Mouse (Mus musculus): ENCODE measurements around the gene Map2. TPM values are rescaled to one million over a fixed set of nuclear protein-coding genes. Genes with fewer than 3 reads are reported as not detected.

Gene Map2
- total and polyA plus RNA-seq, 2 experiments from 2014 or later: 341 to 1,392 TPM

- WGBS: 92% methylated on average over 4 of the region's 4 CpGs
- peak; percentile 11 for DNase-seq (ENCODE audit: low spot score)
- no peak overlapping the region for H3K9ac ChIP-seq (replicated peaks; ENCODE audit: low read length, poor library complexity, severe bottlenecking)
- no peak overlapping the region for H3K4me3 ChIP-seq (ENCODE audit: low read depth, low read length)
- H3K4me1 ChIP-seq (ENCODE audit: insufficient read depth, low read length): no peaks in the 10 kb centered on the region
- H3K4me2 ChIP-seq (ENCODE audit: low read depth, low read length, poor library complexity, severe bottlenecking): no peak overlapping the region
- H3K27me3 ChIP-seq (ENCODE audit: insufficient read depth, low read length): no peaks in the 10 kb centered on the region
- TF ChIP-seq CTCF (IDR thresholded peaks at IDR 0.05): no peak
- no peaks in the 10 kb centered on the region for H3K36me3 ChIP-seq (ENCODE audit: insufficient read depth, low read length)
- no peaks in the 10 kb centered on the region for H3K9me3 ChIP-seq (ENCODE audit: low read length)
- no peak overlapping the region for H3K27ac ChIP-seq (ENCODE audit: low read depth, low read length)
- ATAC-seq (ENCODE audit: low FRiP score): no peak
Measured at GRCm38 (mm10) chr1:66288987-66289386, 113.9 kb downstream of the Map2 start.

- 79% methylated on average over 3 of the region's 3 CpGs for WGBS
- no peak for TF ChIP-seq CTCF (IDR thresholded peaks at IDR 0.05)
- H3K9me3 ChIP-seq (ENCODE audit: low read length): no peaks in the 10 kb centered on the region
- no peaks in the 10 kb centered on the region for H3K4me1 ChIP-seq (ENCODE audit: insufficient read depth, low read length)
- no peak overlapping the region for H3K27ac ChIP-seq (ENCODE audit: low read depth, low read length)
- H3K36me3 ChIP-seq (ENCODE audit: insufficient read depth, low read length): no peaks in the 10 kb centered on the region
- no peak overlapping the region for H3K4me2 ChIP-seq (ENCODE audit: low read depth, low read length, poor library complexity, severe bottlenecking)
- no peak overlapping the region for H3K9ac ChIP-seq (replicated peaks; ENCODE audit: low read length, poor library complexity, severe bottlenecking)
- H3K27me3 ChIP-seq (ENCODE audit: insufficient read depth, low read length): no peaks in the 10 kb centered on the region
- ATAC-seq (ENCODE audit: low FRiP score) (no peak), DNase-seq (ENCODE audit: low spot score) (no peak)
- H3K4me3 ChIP-seq (ENCODE audit: low read depth, low read length): no peak overlapping the region
Measured at GRCm38 (mm10) chr1:66292121-66292881, 117.2 kb downstream of the Map2 start.

GRCm38 (mm10) chr1:66299376-66299775 lies 124.3 kb downstream of the Map2 start:
- DNase-seq (ENCODE audit: low spot score): peak; percentile 61

GRCm38 (mm10) chr1:66320378-66321135 lies 145.5 kb downstream of the Map2 start:
- Histone ChIP-seq H3K4me3 (ENCODE audit: low read depth, low read length) (peak overlapping the region; percentile 57), H3K4me1 (ENCODE audit: insufficient read depth, low read length) (peaks cover 10% of the 10 kb centered on the region), H3K36me3 (ENCODE audit: insufficient read depth, low read length) (no peaks in the 10 kb centered on the region), H3K27me3 (ENCODE audit: insufficient read depth, low read length) (no peaks in the 10 kb centered on the region), H3K9me3 (ENCODE audit: low read length) (no peaks in the 10 kb centered on the region), H3K9ac (replicated peaks; ENCODE audit: low read length, poor library complexity, severe bottlenecking) (peak overlapping the region; percentile 51), H3K27ac (ENCODE audit: low read depth, low read length) (peak overlapping the region; percentile 98), H3K4me2 (ENCODE audit: low read depth, low read length, poor library complexity, severe bottlenecking) (peak overlapping the region; percentile 51)
- ATAC-seq (ENCODE audit: low FRiP score): peak; percentile 61; the same call in 1 of the 2 replicates
- no peak for TF ChIP-seq CTCF (IDR thresholded peaks at IDR 0.05)
- peak; percentile 75 for DNase-seq (ENCODE audit: low spot score)
- 16% methylated on average over 2 of the region's 2 CpGs for WGBS

More at GRCm38 (mm10) chr1:66299376-66299775, 124.3 kb downstream of the Map2 start:
- Histone ChIP-seq H3K4me3 (ENCODE audit: low read depth, low read length) (no peak overlapping the region), H3K4me2 (ENCODE audit: low read depth, low read length, poor library complexity, severe bottlenecking) (no peak overlapping the region), H3K27me3 (ENCODE audit: insufficient read depth, low read length) (no peaks in the 10 kb centered on the region), H3K4me1 (ENCODE audit: insufficient read depth, low read length) (no peaks in the 10 kb centered on the region), H3K36me3 (ENCODE audit: insufficient read depth, low read length) (no peaks in the 10 kb centered on the region), H3K27ac (ENCODE audit: low read depth, low read length) (no peak overlapping the region), H3K9me3 (ENCODE audit: low read length) (no peaks in the 10 kb centered on the region), H3K9ac (replicated peaks; ENCODE audit: low read length, poor library complexity, severe bottlenecking) (no peak overlapping the region)
- no peak for TF ChIP-seq CTCF (IDR thresholded peaks at IDR 0.05)
- 67% methylated on average over 6 of the region's 6 CpGs for WGBS
- ATAC-seq (ENCODE audit: low FRiP score): no peak

GRCm38 (mm10) chr1:66321136-66321502 lies 146.0 kb downstream of the Map2 start:
- Histone ChIP-seq H3K9me3 (ENCODE audit: low read length) (no peaks in the 10 kb centered on the region), H3K4me2 (ENCODE audit: low read depth, low read length, poor library complexity, severe bottlenecking) (peak overlapping the region; percentile 51), H3K36me3 (ENCODE audit: insufficient read depth, low read length) (no peaks in the 10 kb centered on the region), H3K9ac (replicated peaks; ENCODE audit: low read length, poor library complexity, severe bottlenecking) (peak overlapping the region; percentile 51), H3K27ac (ENCODE audit: low read depth, low read length) (peak overlapping the region; percentile 98), H3K4me1 (ENCODE audit: insufficient read depth, low read length) (peaks cover 12% of the 10 kb centered on the region), H3K4me3 (ENCODE audit: low read depth, low read length) (peak overlapping the region; percentile 57), H3K27me3 (ENCODE audit: insufficient read depth, low read length) (no peaks in the 10 kb centered on the region)
- ATAC-seq (ENCODE audit: low FRiP score): no peak
- WGBS: 8% methylated on average over 1 of the region's 1 CpGs
- TF ChIP-seq CTCF (IDR thresholded peaks at IDR 0.05): no peak
- no peak for DNase-seq (ENCODE audit: low spot score)

- no peaks in the 10 kb centered on the region for H3K27me3 ChIP-seq (ENCODE audit: insufficient read depth, low read length)
- H3K36me3 ChIP-seq (ENCODE audit: insufficient read depth, low read length): no peaks in the 10 kb centered on the region
- ATAC-seq (ENCODE audit: low FRiP score) (peak; percentile 83), DNase-seq (ENCODE audit: low spot score) (peak; percentile 90)
- WGBS: 9% methylated on average over 15 of the region's 15 CpGs
- peak overlapping the region; percentile 84 for H3K9ac ChIP-seq (replicated peaks; ENCODE audit: low read length, poor library complexity, severe bottlenecking)
- peak overlapping the region; percentile 98 for H3K27ac ChIP-seq (ENCODE audit: low read depth, low read length)
- no peak for TF ChIP-seq CTCF (IDR thresholded peaks at IDR 0.05)
- H3K9me3 ChIP-seq (ENCODE audit: low read length): no peaks in the 10 kb centered on the region
- H3K4me3 ChIP-seq (ENCODE audit: low read depth, low read length): peak overlapping the region; percentile 57
- H3K4me1 ChIP-seq (ENCODE audit: insufficient read depth, low read length): peaks cover 15% of the 10 kb centered on the region
- peak overlapping the region; percentile 51 for H3K4me2 ChIP-seq (ENCODE audit: low read depth, low read length, poor library complexity, severe bottlenecking)
Measured at GRCm38 (mm10) chr1:66321631-66322142, 146.6 kb downstream of the Map2 start.
